Mouse (Mus musculus): Measurements from ENCODE around the gene Apbb2. TPM values are rescaled to one million over a fixed set of nuclear protein-coding genes. Genes with fewer than 3 reads are reported as not detected.
A peak's percentile ranks its signal among the peaks of the same experiment; 100 is the strongest.

Apbb2 gene
- polyA plus RNA-seq, 1 experiment from 2014 or later, result 38.0 TPM

DNA sequence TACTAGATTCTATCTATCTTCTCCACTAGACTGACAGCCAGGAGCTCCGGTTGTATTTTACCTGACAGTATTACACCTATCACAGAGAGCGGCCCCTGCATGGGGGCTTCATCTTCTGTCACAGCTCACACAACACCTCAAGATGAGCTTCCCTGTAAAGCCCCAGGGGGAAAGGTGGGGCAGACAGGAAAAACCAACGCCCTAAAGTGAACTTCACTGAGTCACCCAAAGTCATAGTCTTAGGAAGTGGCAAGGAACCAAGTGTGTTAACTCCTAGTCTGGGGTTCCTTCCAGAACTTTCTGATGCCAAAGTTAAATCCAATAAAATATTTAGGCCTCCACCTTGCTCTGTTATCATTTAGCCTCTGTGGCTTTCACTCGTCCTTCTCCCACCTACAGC, 39.5 kb downstream of the Apbb2 start:
- POLR2A ChIA-PET, result no interaction called here
- no peak for DNase-seq (ENCODE audit: low read depth, low spot score)
- in situ Hi-C loops (cut with MboI; ENCODE audit: low pct_unique_long_range_greater_than_20kb), result no loop called here
- H3K27me3 ChIP-seq, result no peaks in the 10 kb centered on the region
- no peak for ATAC-seq
- CTCF ChIA-PET, result interaction anchor here (0.8 to 1.3 kb wide), 3 partner anchors 11 to 36 kb away, joined by 3 to 6 read pairs (median 4); no protein-coding TSS in a partner anchor
- no peak for TF ChIP-seq CTCF (IDR thresholded peaks at IDR 0.05)

DNA sequence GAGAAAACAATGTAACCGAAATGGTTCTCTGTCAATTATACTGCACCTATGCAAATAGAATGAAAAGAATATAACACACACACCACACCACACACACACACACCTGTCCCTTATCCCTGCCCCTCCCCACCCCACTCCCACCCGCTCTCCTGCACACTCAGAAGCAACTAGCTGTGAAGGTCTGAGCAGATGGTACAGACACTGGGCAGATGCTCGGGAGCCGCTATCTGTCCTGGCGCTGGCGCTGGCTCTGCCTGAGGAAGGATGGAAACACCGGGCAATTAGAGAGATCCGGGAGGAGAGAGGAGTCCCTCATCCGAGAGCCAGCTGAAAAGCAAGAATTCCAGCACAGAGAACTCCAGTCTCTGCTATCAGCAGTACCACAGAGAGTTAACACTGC, 42.3 kb downstream of the Apbb2 start:
- CTCF ChIA-PET, result no interaction called here
- in situ Hi-C loops (cut with MboI; ENCODE audit: low pct_unique_long_range_greater_than_20kb), result no loop called here
- no peaks in the 10 kb centered on the region for H3K27me3 ChIP-seq
- POLR2A ChIA-PET, result no interaction called here
- ATAC-seq (no peak), DNase-seq (ENCODE audit: low read depth, low spot score) (no peak)
- no peak for TF ChIP-seq CTCF (IDR thresholded peaks at IDR 0.05)

DNA sequence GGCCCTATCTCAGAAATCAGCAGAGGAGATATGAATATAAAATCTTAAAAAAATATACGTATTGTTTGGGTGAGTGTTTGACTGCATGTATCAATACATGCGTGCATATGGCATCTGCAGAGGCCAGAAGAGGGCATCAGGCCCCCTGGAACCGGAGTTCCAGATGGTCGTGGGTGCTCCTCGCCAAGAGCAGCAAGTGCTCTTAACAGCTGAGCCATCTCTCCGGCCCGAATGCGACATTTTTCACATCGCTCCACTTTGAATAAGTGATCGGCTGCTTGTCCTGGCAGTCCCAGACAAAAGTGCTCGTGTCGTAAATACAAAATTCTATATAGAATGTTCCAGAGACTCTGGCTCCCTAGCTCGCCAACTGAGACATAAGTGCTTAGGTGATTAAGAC, 43.4 kb downstream of the Apbb2 start:
- ATAC-seq, result no peak
- H3K27me3 ChIP-seq, result no peaks in the 10 kb centered on the region
- ChIA-PET CTCF (interaction anchor here (1.0 kb wide), 1 partner anchor 39 kb away, joined by 5 read pairs; no protein-coding TSS in a partner anchor), POLR2A (no interaction called here)
- DNase-seq (ENCODE audit: low read depth, low spot score), result no peak
- in situ Hi-C loops (cut with MboI; ENCODE audit: low pct_unique_long_range_greater_than_20kb), result no loop called here
- no peak for TF ChIP-seq CTCF (IDR thresholded peaks at IDR 0.05)

DNA sequence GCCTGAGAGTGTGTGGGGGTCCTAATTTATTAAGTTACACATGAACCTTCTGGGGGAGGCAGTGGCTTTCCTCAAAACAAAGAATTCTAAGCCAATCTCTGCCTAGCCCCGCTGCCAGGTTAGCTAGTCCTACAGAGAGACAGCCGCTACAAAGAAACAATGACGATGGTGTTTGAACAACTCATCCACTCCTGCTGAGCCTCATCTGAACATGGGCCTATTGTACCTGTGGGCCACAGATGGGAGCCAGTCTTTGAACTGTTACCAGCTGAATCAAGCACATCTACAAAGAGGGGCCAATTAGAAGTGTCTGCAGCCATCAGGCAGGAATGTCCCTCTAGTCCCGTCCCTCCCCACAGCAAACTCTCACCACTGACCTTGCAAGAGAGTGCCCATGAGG, 45.3 kb downstream of the Apbb2 start:
- ATAC-seq, result no peak
- no peak for TF ChIP-seq CTCF (IDR thresholded peaks at IDR 0.05)
- ChIA-PET CTCF (interaction anchor here (1.5 to 1.9 kb wide), 2 partner anchors 8 to 30 kb away, joined by 3 to 6 read pairs; no protein-coding TSS in a partner anchor), POLR2A (interaction anchor here (1.1 kb wide), 1 partner anchor 20 kb away, joined by 5 read pairs; no protein-coding TSS in a partner anchor)
- no peaks in the 10 kb centered on the region for H3K27me3 ChIP-seq
- in situ Hi-C loops (cut with MboI; ENCODE audit: low pct_unique_long_range_greater_than_20kb), result no loop called here
- no peak for DNase-seq (ENCODE audit: low read depth, low spot score)

DNA sequence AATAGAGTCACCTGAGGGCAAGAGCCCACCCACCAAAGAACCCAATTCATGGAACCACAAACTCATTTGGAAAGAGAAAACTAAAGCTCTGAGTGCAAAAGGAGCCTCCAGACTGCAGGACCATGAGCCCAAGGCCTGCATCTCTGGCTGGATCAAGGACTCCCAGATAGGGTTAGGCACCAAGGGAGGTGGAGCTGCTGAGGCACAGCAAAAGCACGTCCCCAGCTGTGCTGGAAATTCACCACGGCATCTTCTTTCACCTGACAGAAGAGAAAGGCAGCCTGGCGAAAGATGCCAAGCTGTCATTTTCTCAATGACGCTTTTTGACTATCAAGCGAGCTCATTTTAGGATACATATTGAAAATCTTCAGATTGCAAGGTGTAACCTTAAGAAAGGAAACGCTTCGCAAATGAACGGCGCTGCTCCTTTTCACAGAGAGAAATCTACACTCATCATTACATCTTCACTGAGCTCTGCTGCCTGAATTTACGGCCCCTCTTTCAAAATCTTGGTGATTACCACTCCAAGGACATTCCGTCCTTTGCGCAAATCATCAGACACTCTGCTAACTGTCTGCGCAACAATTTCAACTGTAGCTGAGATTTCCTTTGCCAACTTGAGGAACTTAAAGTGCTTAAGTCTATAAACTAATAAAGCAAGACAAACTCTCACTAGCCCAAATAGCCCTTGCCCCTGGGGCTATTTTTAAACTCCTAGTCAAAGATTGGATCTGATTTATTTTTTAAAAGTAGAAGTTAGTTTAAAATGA, 46.3 kb downstream of the Apbb2 start:
- H3K27me3 ChIP-seq, result no peaks in the 10 kb centered on the region
- no peak for TF ChIP-seq CTCF (IDR thresholded peaks at IDR 0.05)
- ChIA-PET POLR2A (no interaction called here), CTCF (interaction anchor here (0.9 to 1.9 kb wide), 7 partner anchors 9 to 539 kb away, joined by 3 to 6 read pairs (median 3); no protein-coding TSS in a partner anchor)
- ATAC-seq (no peak), DNase-seq (ENCODE audit: low read depth, low spot score) (no peak)
- in situ Hi-C loops (cut with MboI; ENCODE audit: low pct_unique_long_range_greater_than_20kb), result no loop called here

DNA sequence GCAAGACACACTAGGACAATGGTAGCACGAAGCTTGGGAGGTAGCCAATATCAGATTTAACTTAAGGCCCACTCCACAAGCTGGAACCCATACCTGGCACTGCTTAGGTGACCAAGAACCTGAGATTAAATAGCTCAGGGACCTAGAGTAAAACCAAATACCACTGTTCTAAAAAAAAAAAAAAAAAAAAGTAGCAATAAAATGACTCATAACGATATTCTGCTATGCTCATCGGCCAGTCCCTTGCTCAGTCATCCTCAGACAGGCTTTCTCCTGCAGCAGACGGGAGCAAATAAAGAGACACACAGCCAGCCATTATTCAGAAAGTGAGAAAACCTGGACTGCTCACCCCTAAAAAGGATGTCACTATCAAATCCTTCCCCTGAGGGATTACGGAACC, 47.9 kb downstream of the Apbb2 start:
- ChIA-PET CTCF (interaction anchor here (1.2 kb wide), 1 partner anchor 269 kb away, joined by 3 read pairs; no protein-coding TSS in a partner anchor), POLR2A (interaction anchor here (0.6 kb wide), 1 partner anchor 35 kb away, joined by 3 read pairs; no protein-coding TSS in a partner anchor)
- in situ Hi-C loops (cut with MboI; ENCODE audit: low pct_unique_long_range_greater_than_20kb), result no loop called here
- H3K27me3 ChIP-seq, result no peaks in the 10 kb centered on the region
- DNase-seq (ENCODE audit: low read depth, low spot score) (no peak), ATAC-seq (no peak)
- TF ChIP-seq CTCF (IDR thresholded peaks at IDR 0.05), result no peak

DNA sequence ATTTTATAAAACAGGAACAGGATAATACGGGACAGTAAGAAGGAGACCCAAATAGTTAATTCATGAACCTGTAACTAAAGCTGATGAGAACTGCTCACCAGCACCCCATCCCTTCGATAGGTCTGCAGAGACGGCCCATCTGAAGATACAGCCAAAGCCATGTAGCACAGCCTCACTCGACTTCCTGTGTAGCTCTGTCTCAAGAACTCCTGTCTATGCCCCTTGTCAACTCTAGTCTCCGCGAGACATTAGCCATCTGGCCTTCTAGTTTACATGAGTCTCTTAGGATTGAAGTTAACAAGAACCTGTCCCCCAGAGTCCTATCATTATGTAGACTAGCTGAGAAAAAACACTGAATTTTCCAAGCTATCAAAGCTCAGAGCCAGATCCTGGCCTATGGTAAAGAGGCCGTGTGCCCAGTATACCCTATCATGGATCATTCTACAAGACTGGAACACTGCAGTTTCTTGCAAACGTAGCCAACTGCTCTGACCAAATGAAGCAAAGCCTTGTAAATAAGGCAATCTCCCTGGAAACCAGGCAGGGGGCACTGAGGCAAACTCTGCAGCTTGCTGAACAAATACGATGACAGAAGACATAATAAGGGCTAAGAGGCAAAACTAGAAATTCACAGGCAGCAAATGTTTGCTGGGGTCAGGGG, 49.3 kb downstream of the Apbb2 start:
- in situ Hi-C loops (cut with MboI; ENCODE audit: low pct_unique_long_range_greater_than_20kb), result no loop called here
- TF ChIP-seq CTCF (IDR thresholded peaks at IDR 0.05), result no peak
- no peaks in the 10 kb centered on the region for H3K27me3 ChIP-seq
- no peak for ATAC-seq
- CTCF ChIA-PET, result interaction anchor here (1.5 to 1.8 kb wide), 2 partner anchors 10 to 44 kb away, joined by 3 to 6 read pairs; no protein-coding TSS in a partner anchor
- POLR2A ChIA-PET, result interaction anchor here (0.7 kb wide), 1 partner anchor 20 kb away, joined by 4 read pairs; no protein-coding TSS in a partner anchor
- DNase-seq (ENCODE audit: low read depth, low spot score), result no peak

DNA sequence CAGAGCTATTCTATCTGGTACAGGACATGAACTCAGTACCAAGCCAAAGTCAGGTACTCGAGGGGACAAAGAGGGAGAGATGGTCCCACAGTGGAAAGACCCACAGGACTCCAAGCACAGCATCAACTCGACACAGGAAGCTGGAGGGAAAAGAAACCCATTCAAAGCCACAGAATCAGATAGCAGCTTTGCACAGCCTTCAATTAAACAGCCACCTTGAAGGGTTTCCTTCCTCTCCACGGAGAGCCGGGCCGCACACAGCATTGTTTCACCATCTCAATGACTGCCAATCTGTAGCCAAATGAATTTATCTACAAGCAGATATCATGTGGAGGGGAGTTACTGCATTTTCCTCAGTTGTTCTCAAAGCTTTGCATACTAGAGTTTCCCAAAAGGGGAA, 50.6 kb downstream of the Apbb2 start:
- DNase-seq (ENCODE audit: low read depth, low spot score) (no peak), ATAC-seq (no peak)
- CTCF ChIA-PET, result interaction anchor here (1.5 to 1.8 kb wide), 2 partner anchors 11 to 45 kb away, joined by 3 to 6 read pairs; no protein-coding TSS in a partner anchor
- no peaks in the 10 kb centered on the region for H3K27me3 ChIP-seq
- in situ Hi-C loops (cut with MboI; ENCODE audit: low pct_unique_long_range_greater_than_20kb), result no loop called here
- POLR2A ChIA-PET, result interaction anchor here (0.5 to 1.0 kb wide), 2 partner anchors 50 to 375 kb away, joined by 4 to 5 read pairs; partner anchors contain the start of gene Apbb2
- no peak for TF ChIP-seq CTCF (IDR thresholded peaks at IDR 0.05)

DNA sequence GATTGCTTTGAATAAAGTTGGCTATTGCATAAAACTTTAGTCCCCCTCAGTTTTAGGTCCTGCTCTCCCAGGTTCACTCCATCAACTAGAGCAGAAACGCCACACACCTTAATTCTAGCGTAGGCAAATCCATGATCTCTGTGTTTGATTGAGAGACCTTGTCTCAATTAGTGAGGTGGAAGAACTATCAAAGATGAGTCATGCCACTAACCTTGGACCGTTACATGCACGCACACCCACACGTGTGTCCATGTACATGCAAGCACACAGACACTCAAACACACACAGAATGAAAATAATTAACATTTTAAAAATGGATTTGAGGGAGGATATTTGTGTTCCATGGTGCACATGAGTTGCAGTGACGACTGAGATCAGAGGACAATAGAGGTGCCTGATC, 51.2 kb downstream of the Apbb2 start:
- TF ChIP-seq CTCF (IDR thresholded peaks at IDR 0.05), result no peak
- H3K27me3 ChIP-seq, result no peaks in the 10 kb centered on the region
- ChIA-PET POLR2A (no interaction called here), CTCF (interaction anchor here (1.8 kb wide), 1 partner anchor 12 kb away, joined by 6 read pairs; no protein-coding TSS in a partner anchor)
- DNase-seq (ENCODE audit: low read depth, low spot score) (no peak), ATAC-seq (no peak)
- in situ Hi-C loops (cut with MboI; ENCODE audit: low pct_unique_long_range_greater_than_20kb), result no loop called here

DNA sequence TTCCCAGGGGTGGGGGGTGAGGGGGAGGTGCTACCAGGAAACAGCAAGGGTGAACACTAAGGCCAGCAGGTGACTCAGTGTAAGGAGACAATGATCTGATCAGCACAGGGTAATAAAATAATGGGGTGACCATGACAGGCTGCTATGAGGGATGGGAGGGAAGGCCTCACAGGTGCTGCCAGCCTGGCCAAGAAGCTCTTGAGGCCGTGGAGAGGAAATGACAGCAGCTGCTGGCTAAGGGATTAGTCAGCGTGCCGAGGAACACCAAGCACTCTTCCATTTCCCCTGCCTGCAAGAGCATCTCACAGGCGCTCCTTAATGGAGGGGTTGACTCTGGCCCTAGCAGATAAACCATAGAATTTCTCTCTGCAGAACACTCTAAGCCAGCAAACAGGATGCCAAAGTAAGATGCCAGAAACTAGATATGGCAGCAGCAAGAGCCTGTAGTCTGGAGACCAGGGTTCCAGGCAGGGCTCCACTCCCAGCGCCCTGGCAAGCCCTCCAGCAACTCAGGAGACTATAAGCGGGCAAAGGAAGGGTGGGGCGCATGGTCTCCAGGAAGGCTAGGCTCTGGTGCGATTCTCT, 58.9 kb downstream of the Apbb2 start:
- ATAC-seq (peak; percentile 65), DNase-seq (ENCODE audit: low read depth, low spot score) (no peak)
- CTCF ChIA-PET, result interaction anchor here (1.3 kb wide), 2 partner anchors 9 to 12 kb away, joined by 3 read pairs; no protein-coding TSS in a partner anchor
- no peak for TF ChIP-seq CTCF (IDR thresholded peaks at IDR 0.05)
- in situ Hi-C loops (cut with MboI; ENCODE audit: low pct_unique_long_range_greater_than_20kb), result no loop called here
- POLR2A ChIA-PET, result interaction anchor here (0.7 kb wide), 1 partner anchor 68 kb away, joined by 6 read pairs; no protein-coding TSS in a partner anchor
- H3K27me3 ChIP-seq, result no peaks in the 10 kb centered on the region
